Mouse (Mus musculus) neural tube, embryonic 12.5 days (tissue): ENCODE measurements around the gene Fam168a. TPM values are rescaled to one million over a fixed set of nuclear protein-coding genes. Genes with fewer than 3 reads are reported as not detected.

Experiments used
- ATAC-seq: fragments of 200-750 bp; cut with Nextera tagmentation; 2 replicates; pipeline ENCODE4 v1.8.0; 2017; ENCODE audit warnings: low read depth, mild to moderate bottlenecking, moderate TSS enrichment, moderate library complexity; ENCODE audit not compliant: low FRiP score
- H3K27ac ChIP-seq: fragments of 300-500 bp; sonication (generic); 2 replicates; pipeline ENCODE4 v1.5.1; 2016
- H3K27me3 ChIP-seq: fragments of 300-500 bp; sonication (generic); replicated peaks from 2 replicates; pipeline ENCODE4 v1.6.1; 2016; ENCODE audit warnings: mild to moderate bottlenecking
- H3K36me3 ChIP-seq: fragments of 300-500 bp; sonication (generic); 2 replicates; pipeline ENCODE4 v1.6.1; 2016; ENCODE audit warnings: mild to moderate bottlenecking
- H3K4me1 ChIP-seq: fragments of 300-500 bp; sonication (generic); 2 replicates; pipeline ENCODE4 v1.6.1; 2016
- H3K4me2 ChIP-seq: fragments of 300-500 bp; sonication (generic); replicated peaks from 2 replicates; pipeline ENCODE4 v1.6.1; 2016; ENCODE audit warnings: mild to moderate bottlenecking
- H3K4me3 ChIP-seq: fragments of 300-500 bp; sonication (generic); 2 replicates; pipeline ENCODE4 v1.5.1; 2016
- H3K9ac ChIP-seq: fragments of 300-500 bp; sonication (generic); 2 replicates; pipeline ENCODE4 v1.6.1; 2016; ENCODE audit warnings: mild to moderate bottlenecking
- H3K9me3 ChIP-seq: fragments of 300-500 bp; sonication (generic); 2 replicates; pipeline ENCODE4 v1.6.1; 2016; ENCODE audit warnings: mild to moderate bottlenecking
- WGBS: fragments of 180-500 bp; shearing (Covaris S2); methylation state at CpG from one replicate; pipeline ENCODE4 v1.1.7; 2016; 5-methylcytosine and 5-hydroxymethylcytosine counted together
- polyA plus RNA-seq: library from polyadenylated mRNA; unstranded; fragments of >200 nt; fragmentation: Nextera tagmentation; extraction: Ambion mirVana; gene quantifications from 2 replicates; pipeline ENCODE4 v1.2.1, GENCODE M21; 2016

Gene Fam168a
- polyA plus RNA-seq, 1 experiment from 2014 or later, result 58.2 TPM

DNA sequence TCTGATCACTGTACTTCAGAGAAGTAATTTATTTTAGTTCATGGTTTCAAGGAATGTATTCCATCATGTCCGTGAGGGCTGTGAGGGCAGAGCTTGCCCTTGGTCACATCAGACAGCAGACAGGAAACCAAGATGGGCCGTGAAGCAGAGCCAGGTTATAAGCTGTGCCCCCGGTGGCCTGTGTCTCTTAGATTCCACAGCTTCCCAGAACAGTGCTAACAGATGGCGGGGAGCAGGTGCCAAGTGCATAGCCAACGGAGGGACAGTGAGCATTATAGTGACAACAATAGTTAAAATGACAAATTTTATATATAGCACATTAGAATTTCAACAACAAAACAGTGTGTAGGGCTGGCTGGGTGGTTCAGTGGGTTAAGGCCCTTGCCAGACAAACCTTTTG, 105.5 kb downstream of the Fam168a start:
- H3K27me3 ChIP-seq, result no peaks in the 10 kb centered on the region
- WGBS, result 75% methylated on average over 5 of the region's 5 CpGs
- H3K4me1 ChIP-seq, result no peaks in the 10 kb centered on the region
- no peak for ATAC-seq
- no peak overlapping the region for H3K9ac ChIP-seq
- no peak overlapping the region for H3K27ac ChIP-seq
- H3K4me2 ChIP-seq, result no peak overlapping the region
- H3K36me3 ChIP-seq, result no peaks in the 10 kb centered on the region
- no peaks in the 10 kb centered on the region for H3K9me3 ChIP-seq
- no peak overlapping the region for H3K4me3 ChIP-seq

- H3K27ac ChIP-seq, result no peak overlapping the region
- WGBS, result 87% methylated on average over 5 of the region's 5 CpGs
- no peak overlapping the region for H3K4me3 ChIP-seq
Observed at GRCm38 (mm10) chr7:100812641-100813040, 106.2 kb downstream of the Fam168a start.

DNA sequence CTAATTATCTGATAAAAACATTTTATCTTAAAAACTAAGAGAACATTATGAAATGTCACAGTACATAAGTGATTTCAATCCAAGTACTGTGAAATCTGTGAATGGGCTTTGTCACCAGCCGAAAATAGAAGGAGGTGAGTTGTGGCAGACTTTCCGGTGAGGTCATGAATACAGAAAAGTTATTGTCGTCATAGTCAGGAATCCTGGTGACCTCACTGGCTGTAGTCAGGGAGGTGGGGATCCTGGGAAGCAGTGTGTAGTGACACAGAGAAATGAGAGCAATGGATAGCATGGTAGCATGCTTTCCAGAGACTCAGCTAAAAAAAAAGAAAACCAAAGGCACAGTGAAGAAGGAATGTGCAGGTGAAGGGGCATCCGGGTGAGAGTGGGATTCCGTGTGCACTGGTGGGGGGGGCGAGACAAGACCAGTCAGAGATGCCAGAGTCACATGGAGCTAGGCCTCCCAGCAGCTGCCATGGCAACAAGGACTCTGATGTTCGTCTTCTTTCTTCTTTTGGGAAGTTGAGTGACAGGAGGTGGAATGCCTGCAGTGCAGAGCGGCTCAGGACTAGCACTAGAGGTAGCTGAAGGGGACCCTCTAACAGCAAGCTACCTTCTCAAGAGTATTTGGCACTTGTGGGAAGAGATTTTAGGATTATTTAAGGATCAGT, 109.6 kb downstream of the Fam168a start:
- Histone ChIP-seq H3K36me3 (no peaks in the 10 kb centered on the region), H3K27ac (no peak overlapping the region), H3K9ac (no peak overlapping the region), H3K4me2 (no peak overlapping the region), H3K27me3 (no peaks in the 10 kb centered on the region), H3K4me1 (no peaks in the 10 kb centered on the region), H3K4me3 (no peak overlapping the region), H3K9me3 (no peaks in the 10 kb centered on the region)
- 51% methylated on average over 8 of the region's 8 CpGs for WGBS
- no peak for ATAC-seq

More at GRCm38 (mm10) chr7:100812641-100813040, 106.2 kb downstream of the Fam168a start:
- no peak overlapping the region for H3K4me2 ChIP-seq
- H3K36me3 ChIP-seq, result no peaks in the 10 kb centered on the region
- ATAC-seq, result no peak
- no peaks in the 10 kb centered on the region for H3K4me1 ChIP-seq
- no peaks in the 10 kb centered on the region for H3K27me3 ChIP-seq
- no peak overlapping the region for H3K9ac ChIP-seq
- no peaks in the 10 kb centered on the region for H3K9me3 ChIP-seq

- no peak overlapping the region for H3K9ac ChIP-seq
- no peaks in the 10 kb centered on the region for H3K4me1 ChIP-seq
- no peaks in the 10 kb centered on the region for H3K36me3 ChIP-seq
- WGBS, result 78% methylated on average over 6 of the region's 6 CpGs
- no peak overlapping the region for H3K4me2 ChIP-seq
- ATAC-seq, result no peak
- no peak overlapping the region for H3K27ac ChIP-seq
- H3K4me3 ChIP-seq, result no peak overlapping the region
- no peaks in the 10 kb centered on the region for H3K27me3 ChIP-seq
- no peaks in the 10 kb centered on the region for H3K9me3 ChIP-seq
Observed at GRCm38 (mm10) chr7:100816759-100817441, 110.5 kb downstream of the Fam168a start.

DNA sequence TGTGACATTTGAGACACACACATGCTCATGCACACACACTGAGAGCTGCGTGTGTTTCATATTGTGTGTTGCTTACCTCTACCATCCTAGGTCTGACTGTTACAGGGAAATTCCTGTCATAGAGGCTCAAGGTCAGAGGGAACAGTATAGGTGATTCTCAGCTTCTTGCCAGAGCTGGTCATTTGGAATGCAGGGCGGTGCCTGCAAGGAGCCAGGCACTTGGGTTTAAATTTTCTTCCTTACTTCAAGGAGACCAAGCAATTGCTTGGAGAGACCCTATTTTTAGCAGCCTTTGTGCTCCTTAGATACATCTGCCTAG, 111.0 kb downstream of the Fam168a start:
- ATAC-seq, result no peak
- Histone ChIP-seq H3K27me3 (no peaks in the 10 kb centered on the region), H3K9me3 (no peaks in the 10 kb centered on the region), H3K4me1 (no peaks in the 10 kb centered on the region), H3K4me3 (no peak overlapping the region), H3K27ac (no peak overlapping the region), H3K9ac (no peak overlapping the region), H3K4me2 (no peak overlapping the region), H3K36me3 (no peaks in the 10 kb centered on the region)
- 93% methylated on average over 2 of the region's 2 CpGs for WGBS

GRCm38 (mm10) chr7:100818401-100819064, 112.1 kb downstream of the Fam168a start:
- no peaks in the 10 kb centered on the region for H3K4me1 ChIP-seq
- H3K9me3 ChIP-seq, result no peaks in the 10 kb centered on the region
- ATAC-seq, result no peak
- WGBS, result 85% methylated on average over 4 of the region's 4 CpGs
- H3K4me3 ChIP-seq, result no peak overlapping the region
- H3K27me3 ChIP-seq, result no peaks in the 10 kb centered on the region
- no peaks in the 10 kb centered on the region for H3K36me3 ChIP-seq
- no peak overlapping the region for H3K27ac ChIP-seq
- no peak overlapping the region for H3K9ac ChIP-seq
- no peak overlapping the region for H3K4me2 ChIP-seq

DNA sequence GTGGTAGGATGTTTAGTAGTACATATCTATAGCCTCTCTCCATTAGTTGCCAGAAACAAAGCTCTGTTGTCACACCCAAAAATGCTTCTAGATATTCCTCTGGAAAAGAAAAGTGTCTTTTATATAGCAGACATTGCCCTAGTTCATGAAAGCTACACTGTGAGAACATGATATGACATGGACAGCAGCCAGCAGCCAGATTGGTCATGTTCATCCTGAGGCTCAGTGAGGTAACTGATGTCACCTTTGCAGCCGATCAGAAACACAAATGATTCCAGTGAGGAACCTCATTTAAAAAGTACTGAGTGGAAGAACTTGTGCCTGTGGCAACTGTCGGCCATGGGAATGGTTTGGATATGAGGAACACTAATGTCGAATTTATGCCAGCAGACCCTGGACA, 118.2 kb downstream of the Fam168a start:
- H3K4me3 ChIP-seq, result no peak overlapping the region
- ATAC-seq, result no peak
- H3K4me2 ChIP-seq, result no peak overlapping the region
- no peak overlapping the region for H3K27ac ChIP-seq
- H3K9ac ChIP-seq, result no peak overlapping the region
- no peaks in the 10 kb centered on the region for H3K9me3 ChIP-seq
- peaks cover 7% of the 10 kb centered on the region; the same call in 1 of the 2 replicates for H3K36me3 ChIP-seq
- H3K27me3 ChIP-seq, result no peaks in the 10 kb centered on the region
- H3K4me1 ChIP-seq, result no peaks in the 10 kb centered on the region
- WGBS, result 90% methylated on average over 3 of the region's 3 CpGs

DNA sequence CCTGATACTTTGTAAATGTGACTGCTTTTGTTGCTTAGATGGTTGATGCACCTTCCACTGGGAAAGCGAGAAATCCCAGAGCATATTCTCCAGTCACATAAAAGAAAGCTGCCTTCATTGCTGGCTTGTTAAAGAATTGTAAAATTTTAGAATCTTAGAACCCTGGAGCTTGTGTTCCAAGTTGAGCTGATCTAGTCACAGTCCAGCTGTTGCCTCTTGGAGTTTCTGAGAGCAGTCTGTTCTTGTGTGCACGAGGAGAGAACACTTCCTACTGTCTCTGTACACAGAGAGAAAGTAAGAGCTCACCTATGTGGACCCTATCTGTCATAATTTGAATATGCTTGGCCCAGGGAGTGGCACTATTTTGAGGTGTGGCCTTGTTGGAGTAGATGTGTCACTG, 122.1 kb downstream of the Fam168a start:
- 89% methylated on average over 2 of the region's 2 CpGs for WGBS
- ATAC-seq, result no peak

DNA sequence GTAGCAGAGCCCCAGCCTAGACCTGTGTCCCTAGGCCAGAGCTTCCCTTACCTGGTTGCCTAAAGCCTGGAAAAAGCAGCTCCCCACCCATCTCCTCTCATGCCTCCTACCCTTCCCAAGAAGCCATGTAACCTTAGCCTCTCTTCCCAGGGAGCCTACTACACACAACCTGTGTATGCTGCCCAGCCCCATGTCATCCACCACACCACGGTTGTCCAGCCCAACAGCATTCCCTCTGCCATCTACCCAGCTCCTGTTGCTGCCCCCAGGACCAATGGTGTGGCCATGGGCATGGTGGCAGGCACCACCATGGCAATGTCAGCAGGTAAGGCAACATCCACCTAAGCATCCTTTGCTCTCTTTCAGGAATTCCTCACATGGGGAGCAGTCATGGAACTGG, 127.4 kb downstream of the Fam168a start:
- no peak overlapping the region for H3K27ac ChIP-seq
- H3K4me3 ChIP-seq, result no peak overlapping the region
- H3K4me1 ChIP-seq, result no peaks in the 10 kb centered on the region
- no peaks in the 10 kb centered on the region for H3K27me3 ChIP-seq
- WGBS, result 82% methylated on average over 1 of the region's 1 CpGs
- no peak overlapping the region for H3K9ac ChIP-seq
- no peak for ATAC-seq
- H3K4me2 ChIP-seq, result no peak overlapping the region
- no peaks in the 10 kb centered on the region for H3K9me3 ChIP-seq
- peaks cover 52% of the 10 kb centered on the region for H3K36me3 ChIP-seq

More for the DNA sequence above, 122.1 kb downstream of the Fam168a start:
- no peak overlapping the region for H3K4me3 ChIP-seq
- no peak overlapping the region for H3K4me2 ChIP-seq
- H3K9me3 ChIP-seq, result no peaks in the 10 kb centered on the region
- no peaks in the 10 kb centered on the region for H3K27me3 ChIP-seq
- H3K36me3 ChIP-seq, result peaks cover 12% of the 10 kb centered on the region; the same call in 1 of the 2 replicates
- H3K4me1 ChIP-seq, result no peaks in the 10 kb centered on the region
- H3K9ac ChIP-seq, result no peak overlapping the region
- no peak overlapping the region for H3K27ac ChIP-seq

- no peak overlapping the region for H3K4me3 ChIP-seq
- H3K9ac ChIP-seq, result no peak overlapping the region
- peaks cover 51% of the 10 kb centered on the region for H3K36me3 ChIP-seq
- ATAC-seq, result no peak
- no peaks in the 10 kb centered on the region for H3K27me3 ChIP-seq
- 92% methylated on average over 7 of the region's 7 CpGs for WGBS
- H3K9me3 ChIP-seq, result no peaks in the 10 kb centered on the region
- no peak overlapping the region for H3K27ac ChIP-seq
- no peaks in the 10 kb centered on the region for H3K4me1 ChIP-seq
- no peak overlapping the region for H3K4me2 ChIP-seq
Observed at GRCm38 (mm10) chr7:100835168-100835567, 128.7 kb downstream of the Fam168a start.

DNA sequence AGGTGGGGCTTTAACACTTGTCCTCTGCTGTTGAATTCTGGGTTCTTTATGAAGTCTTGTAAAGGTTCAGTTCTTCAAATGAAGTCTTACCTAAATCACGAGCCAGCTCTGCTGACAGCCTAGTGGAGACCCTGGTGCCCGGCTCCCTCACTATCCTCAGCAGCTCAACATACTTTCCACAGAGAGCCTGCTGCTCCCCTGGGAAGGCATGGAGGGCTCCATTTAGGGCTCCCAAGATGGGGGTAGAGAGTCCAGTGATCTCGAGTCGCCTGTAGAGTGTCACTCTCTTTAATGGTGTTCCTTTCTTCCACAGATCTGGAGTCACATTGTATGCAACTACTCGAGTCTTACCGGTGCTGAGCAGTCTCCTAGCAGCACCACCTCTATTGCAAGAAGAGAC, 129.3 kb downstream of the Fam168a start:
- H3K4me1 ChIP-seq, result no peaks in the 10 kb centered on the region
- 89% methylated on average over 6 of the region's 6 CpGs for WGBS
- ATAC-seq, result no peak
- no peaks in the 10 kb centered on the region for H3K27me3 ChIP-seq
- no peaks in the 10 kb centered on the region for H3K9me3 ChIP-seq
- H3K4me3 ChIP-seq, result no peak overlapping the region
- H3K27ac ChIP-seq, result no peak overlapping the region
- peaks cover 51% of the 10 kb centered on the region for H3K36me3 ChIP-seq
- no peak overlapping the region for H3K9ac ChIP-seq
- no peak overlapping the region for H3K4me2 ChIP-seq

DNA sequence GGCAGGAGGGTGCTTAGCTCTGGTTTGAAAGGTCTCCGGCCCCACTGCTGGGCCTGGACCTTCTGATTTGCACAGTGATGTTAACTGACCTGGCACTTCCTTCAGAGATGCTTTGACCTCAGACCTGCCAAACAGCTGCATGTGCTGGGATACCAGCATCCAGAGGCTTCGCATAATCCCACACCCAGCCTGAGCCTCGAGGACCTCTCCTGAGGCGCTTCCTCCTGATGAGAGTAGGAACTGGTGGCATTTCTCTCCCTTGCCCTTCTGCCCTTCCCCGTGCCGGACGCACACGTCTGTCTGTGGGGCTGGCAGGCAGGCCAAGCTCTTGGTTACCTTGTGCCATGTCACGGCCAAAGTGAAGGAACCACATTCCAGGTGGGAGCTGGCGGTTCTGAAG, 130.2 kb downstream of the Fam168a start:
- WGBS, result 91% methylated on average over 10 of the region's 10 CpGs
- Histone ChIP-seq H3K4me1 (no peaks in the 10 kb centered on the region), H3K4me2 (no peak overlapping the region), H3K9me3 (no peaks in the 10 kb centered on the region), H3K27me3 (no peaks in the 10 kb centered on the region), H3K27ac (no peak overlapping the region), H3K4me3 (no peak overlapping the region), H3K9ac (no peak overlapping the region), H3K36me3 (peaks cover 47% of the 10 kb centered on the region)
- ATAC-seq, result no peak
